Mouse (Mus musculus): ENCODE data around the gene Rabgap1l. TPM values are rescaled to one million over a fixed set of nuclear protein-coding genes. Genes with fewer than 3 reads are reported as not detected.

Rabgap1l gene
- polyA plus RNA-seq, 1 experiment from 2014 or later: 27.0 TPM

GRCm38 (mm10) chr1:160306866-160307616, 486.0 kb downstream of the Rabgap1l start:
- Histone ChIP-seq H3K9me3 (replicated peaks; ENCODE audit: control insufficient read depth, low read length) (no peaks in the 10 kb centered on the region), H3K27me3 (ENCODE audit: control insufficient read depth, insufficient read depth, low read length) (no peaks in the 10 kb centered on the region), H3K9ac (ENCODE audit: low read length) (peak overlapping the region; percentile 46), H3K36me3 (ENCODE audit: control insufficient read depth, insufficient read depth, low read length) (no peaks in the 10 kb centered on the region), H3K27ac (ENCODE audit: low read length) (peak overlapping the region; percentile 73), H3K4me2 (ENCODE audit: low read depth, low read length) (peak overlapping the region; percentile 53), H3K4me1 (ENCODE audit: control insufficient read depth, insufficient read depth, low read length) (peaks cover 11% of the 10 kb centered on the region), H3K4me3 (replicated peaks; ENCODE audit: low read length) (peak overlapping the region; percentile 33)
- 30% methylated on average over 10 of the region's 10 CpGs for WGBS
- ATAC-seq (ENCODE audit: insufficient read depth, low FRiP score): peak; percentile 50

DNA sequence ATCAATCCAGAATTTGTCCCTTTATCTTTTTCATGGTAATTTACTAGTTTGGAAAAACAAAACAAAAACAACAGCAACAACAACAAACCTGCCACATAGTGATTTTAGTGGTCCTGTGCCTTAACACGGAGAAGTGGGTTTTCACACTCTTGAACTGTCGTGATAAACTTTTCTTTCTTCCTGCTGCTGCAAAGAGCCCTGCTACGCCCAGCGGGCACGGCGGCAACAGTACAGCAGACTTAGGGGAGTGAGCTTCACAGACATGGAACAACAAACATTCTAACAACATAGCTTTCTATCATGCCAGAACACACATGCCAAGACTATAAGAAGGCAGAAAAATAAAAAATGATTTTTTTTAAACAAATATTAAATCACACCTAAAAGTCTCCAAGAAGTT, 486.7 kb downstream of the Rabgap1l start:
- Histone ChIP-seq H3K4me2 (ENCODE audit: low read depth, low read length) (peak overlapping the region; percentile 22), H3K9me3 (replicated peaks; ENCODE audit: control insufficient read depth, low read length) (no peaks in the 10 kb centered on the region), H3K27me3 (ENCODE audit: control insufficient read depth, insufficient read depth, low read length) (no peaks in the 10 kb centered on the region), H3K4me1 (ENCODE audit: control insufficient read depth, insufficient read depth, low read length) (peaks cover 11% of the 10 kb centered on the region), H3K4me3 (replicated peaks; ENCODE audit: low read length) (0 out of 2 replicates have a peak overlapping the region, but pooled peaks have one; percentile 10), H3K9ac (ENCODE audit: low read length) (no peak overlapping the region), H3K36me3 (ENCODE audit: control insufficient read depth, insufficient read depth, low read length) (no peaks in the 10 kb centered on the region), H3K27ac (ENCODE audit: low read length) (no peak overlapping the region)
- no peak for ATAC-seq (ENCODE audit: insufficient read depth, low FRiP score)
- 45% methylated on average over 6 of the region's 6 CpGs for WGBS

DNA sequence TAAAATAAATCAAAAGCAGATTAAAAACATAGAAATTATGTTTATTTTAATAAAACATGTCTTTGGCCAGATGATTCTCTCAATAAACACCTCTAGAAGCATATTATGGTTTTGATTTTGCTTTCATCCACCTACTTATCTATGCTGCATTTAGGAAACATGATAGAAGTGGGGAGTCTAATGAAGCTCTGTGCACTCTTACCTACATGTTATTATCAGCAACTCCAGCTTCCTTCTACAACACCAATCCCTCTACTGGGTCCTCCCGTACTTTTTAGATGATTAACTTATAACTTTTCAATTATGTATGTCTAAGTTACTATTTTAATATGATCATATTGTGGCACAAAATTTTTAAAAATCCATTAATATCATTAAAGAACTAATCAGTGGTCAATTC, 487.2 kb downstream of the Rabgap1l start:
- 65% methylated on average over 1 of the region's 1 CpGs for WGBS
- Histone ChIP-seq H3K9ac (ENCODE audit: low read length) (no peak overlapping the region), H3K4me2 (ENCODE audit: low read depth, low read length) (peak overlapping the region; percentile 22)

DNA sequence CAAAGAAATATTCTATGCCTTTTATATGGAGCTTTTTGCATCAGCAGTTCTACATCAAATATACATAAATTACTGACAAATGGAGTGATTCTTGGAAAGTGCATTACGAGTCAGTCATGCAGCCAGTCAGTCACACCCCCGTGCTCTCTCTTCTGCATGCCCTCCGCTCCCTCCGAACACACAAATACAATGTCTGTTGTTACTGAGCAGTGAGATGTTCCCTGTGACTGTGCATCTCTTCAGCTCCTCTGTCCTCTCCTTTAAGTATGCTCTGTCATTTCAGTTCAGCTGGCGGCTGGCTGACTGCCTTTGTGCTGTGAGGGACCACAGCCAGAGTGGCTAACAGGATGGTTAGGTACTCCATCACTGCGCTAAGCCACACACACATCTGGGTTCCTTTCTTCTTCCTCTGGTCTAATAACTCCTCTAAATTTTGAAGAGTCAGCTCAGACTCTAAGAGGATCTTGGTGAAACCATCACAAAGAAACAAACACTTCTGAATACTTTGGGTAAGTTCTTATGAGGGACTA, 488.0 kb downstream of the Rabgap1l start:
- ATAC-seq (ENCODE audit: insufficient read depth, low FRiP score): no peak
- no peak overlapping the region for H3K27ac ChIP-seq (ENCODE audit: low read length)

More for the DNA sequence above, 487.2 kb downstream of the Rabgap1l start:
- Histone ChIP-seq H3K4me3 (replicated peaks; ENCODE audit: low read length) (no peak overlapping the region), H3K27me3 (ENCODE audit: control insufficient read depth, insufficient read depth, low read length) (no peaks in the 10 kb centered on the region), H3K27ac (ENCODE audit: low read length) (no peak overlapping the region), H3K36me3 (ENCODE audit: control insufficient read depth, insufficient read depth, low read length) (no peaks in the 10 kb centered on the region), H3K4me1 (ENCODE audit: control insufficient read depth, insufficient read depth, low read length) (peaks cover 11% of the 10 kb centered on the region), H3K9me3 (replicated peaks; ENCODE audit: control insufficient read depth, low read length) (no peaks in the 10 kb centered on the region)
- no peak for ATAC-seq (ENCODE audit: insufficient read depth, low FRiP score)

GRCm38 (mm10) chr1:160302268-160302667, 490.7 kb downstream of the Rabgap1l start:
- 83% methylated on average over 1 of the region's 1 CpGs for WGBS
- H3K9me3 ChIP-seq (replicated peaks; ENCODE audit: control insufficient read depth, low read length): no peaks in the 10 kb centered on the region

More for the DNA sequence above, 488.0 kb downstream of the Rabgap1l start:
- Histone ChIP-seq H3K4me1 (ENCODE audit: control insufficient read depth, insufficient read depth, low read length) (peaks cover 10% of the 10 kb centered on the region), H3K9me3 (replicated peaks; ENCODE audit: control insufficient read depth, low read length) (no peaks in the 10 kb centered on the region), H3K4me3 (replicated peaks; ENCODE audit: low read length) (no peak overlapping the region), H3K36me3 (ENCODE audit: control insufficient read depth, insufficient read depth, low read length) (no peaks in the 10 kb centered on the region), H3K27me3 (ENCODE audit: control insufficient read depth, insufficient read depth, low read length) (no peaks in the 10 kb centered on the region), H3K4me2 (ENCODE audit: low read depth, low read length) (no peak overlapping the region), H3K9ac (ENCODE audit: low read length) (no peak overlapping the region)
- 71% methylated on average over 6 of the region's 6 CpGs for WGBS

DNA sequence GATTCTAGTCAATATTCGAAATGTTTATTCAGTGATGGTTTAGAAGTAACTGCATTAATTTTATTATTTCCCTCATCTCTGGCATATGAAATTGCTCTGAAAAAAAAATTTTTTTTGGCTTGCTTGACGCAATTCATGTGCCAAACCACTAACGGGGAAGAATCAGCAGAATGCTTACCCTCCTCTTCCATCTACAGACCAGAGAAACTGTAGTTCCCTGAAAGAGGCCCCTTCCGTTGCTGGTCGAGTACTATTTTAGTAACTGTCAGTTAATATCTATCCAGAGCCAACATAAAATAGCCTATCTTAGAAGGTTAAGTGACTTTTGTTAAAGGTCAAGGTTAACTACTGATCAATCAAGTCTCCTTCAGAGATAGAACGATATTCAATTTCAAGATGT, 491.9 kb downstream of the Rabgap1l start:
- no peak overlapping the region for H3K27ac ChIP-seq (ENCODE audit: low read length)
- H3K4me1 ChIP-seq (ENCODE audit: control insufficient read depth, insufficient read depth, low read length): no peaks in the 10 kb centered on the region
- H3K27me3 ChIP-seq (ENCODE audit: control insufficient read depth, insufficient read depth, low read length): no peaks in the 10 kb centered on the region
- no peaks in the 10 kb centered on the region for H3K9me3 ChIP-seq (replicated peaks; ENCODE audit: control insufficient read depth, low read length)
- H3K4me2 ChIP-seq (ENCODE audit: low read depth, low read length): no peak overlapping the region
- H3K36me3 ChIP-seq (ENCODE audit: control insufficient read depth, insufficient read depth, low read length): no peaks in the 10 kb centered on the region
- no peak overlapping the region for H3K9ac ChIP-seq (ENCODE audit: low read length)
- WGBS: 52% methylated on average over 6 of the region's 6 CpGs
- no peak overlapping the region for H3K4me3 ChIP-seq (replicated peaks; ENCODE audit: low read length)
- no peak for ATAC-seq (ENCODE audit: insufficient read depth, low FRiP score)

More at GRCm38 (mm10) chr1:160302268-160302667, 490.7 kb downstream of the Rabgap1l start:
- Histone ChIP-seq H3K9ac (ENCODE audit: low read length) (no peak overlapping the region), H3K4me3 (replicated peaks; ENCODE audit: low read length) (no peak overlapping the region), H3K36me3 (ENCODE audit: control insufficient read depth, insufficient read depth, low read length) (no peaks in the 10 kb centered on the region), H3K4me1 (ENCODE audit: control insufficient read depth, insufficient read depth, low read length) (peaks cover 6% of the 10 kb centered on the region; the same call in 1 of the 2 replicates), H3K4me2 (ENCODE audit: low read depth, low read length) (no peak overlapping the region), H3K27me3 (ENCODE audit: control insufficient read depth, insufficient read depth, low read length) (no peaks in the 10 kb centered on the region), H3K27ac (ENCODE audit: low read length) (no peak overlapping the region)
- no peak for ATAC-seq (ENCODE audit: insufficient read depth, low FRiP score)

GRCm38 (mm10) chr1:160300704-160301103, 492.3 kb downstream of the Rabgap1l start:
- Histone ChIP-seq H3K36me3 (ENCODE audit: control insufficient read depth, insufficient read depth, low read length) (no peaks in the 10 kb centered on the region), H3K4me2 (ENCODE audit: low read depth, low read length) (no peak overlapping the region), H3K4me3 (replicated peaks; ENCODE audit: low read length) (no peak overlapping the region), H3K4me1 (ENCODE audit: control insufficient read depth, insufficient read depth, low read length) (no peaks in the 10 kb centered on the region), H3K27me3 (ENCODE audit: control insufficient read depth, insufficient read depth, low read length) (no peaks in the 10 kb centered on the region), H3K9me3 (replicated peaks; ENCODE audit: control insufficient read depth, low read length) (no peaks in the 10 kb centered on the region), H3K9ac (ENCODE audit: low read length) (no peak overlapping the region), H3K27ac (ENCODE audit: low read length) (no peak overlapping the region)
- WGBS: 77% methylated on average over 2 of the region's 2 CpGs
- ATAC-seq (ENCODE audit: insufficient read depth, low FRiP score): no peak

DNA sequence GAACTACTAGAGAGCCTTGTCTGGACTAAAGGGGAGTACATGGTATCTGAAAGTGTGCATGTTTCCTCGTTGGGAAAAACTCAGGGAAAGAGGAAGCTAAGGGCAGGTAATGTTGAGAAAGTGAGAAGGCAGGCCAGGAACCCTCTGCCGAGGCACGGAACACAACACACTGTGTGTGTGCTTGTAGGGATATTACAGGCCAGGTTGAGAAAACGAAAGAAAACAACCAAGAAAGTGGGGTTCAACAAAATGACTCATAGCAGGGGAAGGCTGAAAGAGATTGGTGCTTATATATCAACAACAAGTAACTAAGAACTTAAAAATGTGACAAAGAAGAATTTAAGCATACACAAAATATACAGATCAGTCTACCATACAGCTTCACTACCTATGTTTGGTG, 493.0 kb downstream of the Rabgap1l start:
- Histone ChIP-seq H3K4me3 (replicated peaks; ENCODE audit: low read length) (no peak overlapping the region), H3K27me3 (ENCODE audit: control insufficient read depth, insufficient read depth, low read length) (no peaks in the 10 kb centered on the region), H3K9me3 (replicated peaks; ENCODE audit: control insufficient read depth, low read length) (no peaks in the 10 kb centered on the region), H3K27ac (ENCODE audit: low read length) (no peak overlapping the region), H3K4me2 (ENCODE audit: low read depth, low read length) (no peak overlapping the region), H3K36me3 (ENCODE audit: control insufficient read depth, insufficient read depth, low read length) (no peaks in the 10 kb centered on the region), H3K4me1 (ENCODE audit: control insufficient read depth, insufficient read depth, low read length) (no peaks in the 10 kb centered on the region), H3K9ac (ENCODE audit: low read length) (no peak overlapping the region)
- no peak for ATAC-seq (ENCODE audit: insufficient read depth, low FRiP score)
- WGBS: 79% methylated on average over 4 of the region's 4 CpGs

- no peak overlapping the region for H3K4me2 ChIP-seq (ENCODE audit: low read depth, low read length)
- H3K9me3 ChIP-seq (replicated peaks; ENCODE audit: control insufficient read depth, low read length): no peaks in the 10 kb centered on the region
- no peak overlapping the region for H3K4me3 ChIP-seq (replicated peaks; ENCODE audit: low read length)
- no peaks in the 10 kb centered on the region for H3K4me1 ChIP-seq (ENCODE audit: control insufficient read depth, insufficient read depth, low read length)
- WGBS: 59% methylated on average over 1 of the region's 1 CpGs
- H3K27me3 ChIP-seq (ENCODE audit: control insufficient read depth, insufficient read depth, low read length): no peaks in the 10 kb centered on the region
- no peak overlapping the region for H3K27ac ChIP-seq (ENCODE audit: low read length)
- no peak for ATAC-seq (ENCODE audit: insufficient read depth, low FRiP score)
- no peak overlapping the region for H3K9ac ChIP-seq (ENCODE audit: low read length)
- H3K36me3 ChIP-seq (ENCODE audit: control insufficient read depth, insufficient read depth, low read length): no peaks in the 10 kb centered on the region
Measured at GRCm38 (mm10) chr1:160298893-160299292, 494.1 kb downstream of the Rabgap1l start.

Measured in stomach, embryonic 16.5 days (tissue).